Mouse (Mus musculus) heart, embryonic 16.5 days (tissue): ENCODE measurements around the gene Cacna2d1. TPM values are rescaled to one million over a fixed set of nuclear protein-coding genes. Genes with fewer than 3 reads are reported as not detected.

Experiments
- ATAC-seq: fragments of 200-750 bp; cut with Nextera tagmentation; replicated peaks from 2 replicates; pipeline ENCODE4 v1.8.0; 2017; ENCODE audit warnings: moderate number of reproducible peaks; ENCODE audit not compliant: insufficient read depth, low FRiP score; ENCODE audit errors: extremely low read depth
- H3K27ac ChIP-seq: fragments of 300-500 bp; sonication (generic); 2 replicates; pipeline ENCODE4 v1.5.1; 2014; ENCODE audit warnings: mild to moderate bottlenecking, low read length, control low read depth, moderate library complexity
- H3K27me3 ChIP-seq: fragments of 300-500 bp; sonication (generic); 2 replicates; pipeline ENCODE4 v1.6.1; 2014; ENCODE audit warnings: low read length, mixed read lengths; ENCODE audit not compliant: control insufficient read depth, insufficient read depth
- H3K36me3 ChIP-seq: fragments of 300-500 bp; sonication (generic); 2 replicates; pipeline ENCODE4 v1.6.1; 2014; ENCODE audit not compliant: control insufficient read depth, insufficient read depth
- H3K4me1 ChIP-seq: fragments of 300-500 bp; sonication (generic); 2 replicates; pipeline ENCODE4 v1.6.1; 2014; ENCODE audit warnings: low read length, mixed read lengths; ENCODE audit not compliant: control insufficient read depth, insufficient read depth
- H3K4me2 ChIP-seq: fragments of 300-500 bp; sonication (generic); 2 replicates; pipeline ENCODE4 v1.6.1; 2014; ENCODE audit warnings: low read depth, mild to moderate bottlenecking, control low read depth, low read length
- H3K4me3 ChIP-seq: fragments of 300-500 bp; sonication (generic); 2 replicates; pipeline ENCODE4 v1.5.1; 2014; ENCODE audit warnings: mild to moderate bottlenecking, control low read depth, low read length
- H3K9ac ChIP-seq: fragments of 300-500 bp; sonication (generic); 2 replicates; pipeline ENCODE4 v1.6.1; 2014; ENCODE audit warnings: low read length, control low read depth
- H3K9me3 ChIP-seq: fragments of 300-500 bp; sonication (generic); replicated peaks from 2 replicates; pipeline ENCODE4 v1.6.1; 2016; ENCODE audit warnings: low read length; ENCODE audit not compliant: control insufficient read depth
- WGBS: fragments of 180-500 bp; shearing (Covaris S2); extraction: QIAGEN DNeasy Blood & Tissue Kit; methylation state at CpG from one replicate; pipeline ENCODE4 v1.1.7; 2014; 5-methylcytosine and 5-hydroxymethylcytosine counted together
- polyA plus RNA-seq: library from polyadenylated mRNA; unstranded; fragments of >200 nt; fragmentation: Nextera tagmentation; extraction: Ambion mirVana; gene quantifications from 2 replicates; pipeline ENCODE4 v1.2.1, GENCODE M21; 2015

Gene Cacna2d1
- polyA plus RNA-seq, 1 experiment from 2014 or later = 14.9 TPM

DNA sequence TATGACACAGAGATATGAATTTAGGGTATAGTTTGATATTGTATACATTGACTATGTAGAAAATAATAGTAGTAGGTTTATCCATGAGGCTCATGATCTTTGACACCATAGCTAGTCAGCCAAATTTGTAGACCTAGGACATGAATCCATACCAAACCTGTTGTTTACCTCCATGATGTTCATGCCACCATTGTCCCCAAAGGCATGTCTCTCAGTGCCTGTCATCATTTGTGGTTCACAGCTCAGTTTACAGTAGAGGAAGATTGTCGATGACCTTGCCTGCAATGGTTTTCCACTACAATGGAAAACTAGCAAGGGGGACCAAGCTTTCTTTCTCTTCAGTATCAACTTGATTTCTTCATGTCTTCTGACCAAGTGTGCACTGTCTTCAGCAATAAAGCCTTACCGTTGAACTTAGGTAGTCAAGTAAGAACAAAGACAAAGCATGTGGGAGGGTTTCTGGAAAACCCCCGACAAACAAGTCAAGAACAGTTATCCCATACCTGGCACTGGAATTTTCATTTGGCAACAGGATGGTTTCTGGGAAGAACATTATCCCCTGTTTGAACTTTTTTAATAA is 441.9 kb downstream of the Cacna2d1 start:
- Histone ChIP-seq H3K9me3 (no peaks in the 10 kb centered on the region), H3K4me1 (no peaks in the 10 kb centered on the region), H3K27me3 (no peaks in the 10 kb centered on the region), H3K4me2 (no peak overlapping the region), H3K36me3 (no peaks in the 10 kb centered on the region), H3K4me3 (no peak overlapping the region), H3K9ac (no peak overlapping the region), H3K27ac (no peak overlapping the region)
- WGBS = 52% methylated on average over 3 of the region's 3 CpGs
- no peak for ATAC-seq

DNA sequence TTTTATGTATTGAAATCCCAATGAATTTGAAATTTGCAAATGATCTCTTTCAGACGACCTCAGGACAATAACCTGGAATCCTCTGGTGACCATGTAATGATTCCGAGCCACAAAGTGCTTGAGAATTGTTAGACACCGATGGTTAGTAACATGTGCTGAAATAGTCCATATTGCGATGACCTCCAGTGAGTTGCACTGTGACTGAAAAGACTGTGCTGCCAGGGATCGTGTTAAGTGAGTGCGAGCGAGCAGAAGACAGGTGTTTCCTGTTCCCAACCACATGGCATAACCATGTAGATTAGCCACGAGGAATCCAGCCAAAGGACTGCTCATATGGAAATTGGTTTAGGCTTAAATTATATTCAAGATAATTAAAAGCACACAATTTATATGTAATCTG is 475.5 kb downstream of the Cacna2d1 start:
- 55% methylated on average over 8 of the region's 8 CpGs for WGBS
- Histone ChIP-seq H3K9ac (no peak overlapping the region), H3K27me3 (no peaks in the 10 kb centered on the region), H3K4me3 (no peak overlapping the region), H3K9me3 (no peaks in the 10 kb centered on the region), H3K36me3 (no peaks in the 10 kb centered on the region), H3K27ac (no peak overlapping the region), H3K4me2 (no peak overlapping the region), H3K4me1 (peaks cover 8% of the 10 kb centered on the region)
- no peak; the same call in 1 of the 2 replicates for ATAC-seq

DNA sequence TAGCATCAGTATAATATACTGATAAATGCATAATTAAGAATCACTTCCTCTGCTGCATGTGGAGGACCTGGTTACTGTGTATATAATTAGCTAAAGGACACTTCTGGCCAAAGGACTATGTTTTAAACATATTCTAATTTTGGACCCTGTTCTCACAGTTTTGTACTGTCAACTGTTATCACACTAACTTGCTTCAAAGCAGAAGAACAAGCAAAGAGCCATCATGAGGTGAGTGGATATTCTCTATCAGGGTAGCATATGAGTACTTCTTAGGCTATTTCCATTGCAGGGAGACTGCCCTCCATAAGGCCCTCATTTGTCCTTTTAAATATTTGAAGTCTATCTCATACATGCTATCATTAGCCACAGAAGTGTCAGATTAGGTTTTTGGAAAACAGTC is 480.2 kb downstream of the Cacna2d1 start:
- no peaks in the 10 kb centered on the region for H3K36me3 ChIP-seq
- H3K4me2 ChIP-seq = no peak overlapping the region
- H3K4me3 ChIP-seq = no peak overlapping the region
- H3K27me3 ChIP-seq = no peaks in the 10 kb centered on the region
- ATAC-seq = peak; percentile 73
- peaks cover 8% of the 10 kb centered on the region for H3K4me1 ChIP-seq
- no peak overlapping the region for H3K9ac ChIP-seq
- H3K27ac ChIP-seq = no peak overlapping the region
- no peaks in the 10 kb centered on the region for H3K9me3 ChIP-seq

- H3K9ac ChIP-seq = no peak overlapping the region
- H3K27me3 ChIP-seq = no peaks in the 10 kb centered on the region
- H3K36me3 ChIP-seq = no peaks in the 10 kb centered on the region
- H3K9me3 ChIP-seq = no peaks in the 10 kb centered on the region
- no peak overlapping the region for H3K4me3 ChIP-seq
- H3K4me1 ChIP-seq = peaks cover 8% of the 10 kb centered on the region
- WGBS = 44% methylated on average over 1 of the region's 1 CpGs
- no peak overlapping the region for H3K27ac ChIP-seq
- no peak overlapping the region for H3K4me2 ChIP-seq
- ATAC-seq = no peak
Measured at GRCm38 (mm10) chr5:16417996-16418395, 483.5 kb downstream of the Cacna2d1 start.

GRCm38 (mm10) chr5:16418504-16418903 is 484.0 kb downstream of the Cacna2d1 start:
- Histone ChIP-seq H3K36me3 (no peaks in the 10 kb centered on the region), H3K27ac (no peak overlapping the region), H3K4me3 (no peak overlapping the region), H3K4me1 (peaks cover 8% of the 10 kb centered on the region), H3K9me3 (no peaks in the 10 kb centered on the region), H3K4me2 (no peak overlapping the region), H3K9ac (no peak overlapping the region), H3K27me3 (no peaks in the 10 kb centered on the region)
- ATAC-seq = no peak
- 81% methylated on average over 3 of the region's 3 CpGs for WGBS

Other genes with a start within 250 kb of the Cacna2d1 start
- not detected in 2 replicates for gene Speer4c, start 220.4 kb upstream of the Cacna2d1 start, polyA plus RNA-seq